Mouse (Mus musculus) embryonic stem cell, embryonic (primary cell): ENCODE measurements around the gene Grm4.

Experiments used
- CTCF ChIA-PET, 4 experiments: fragments of 300-600 bp in 2 of 4; fragments of 350-600 bp in 2 of 4; sonication (Branson Sonifier 250); formaldehyde crosslinking; loops; one replicate each; lab custom pipeline; 2022; ENCODE audit warnings: inconsistent platforms in 2 of 4; lab: Charles Lee
- POLR2A ChIA-PET, 4 experiments: fragments of 300-600 bp in 2 of 4; fragments of 350-600 bp in 2 of 4; sonication (Branson Sonifier 250); formaldehyde crosslinking; loops; one replicate each; lab custom pipeline; 2022; ENCODE audit warnings: antibody characterized with exemption in 4 of 4, inconsistent platforms in 1 of 4; lab: Charles Lee

Grm4 gene

GRCm38 (mm10) chr17:27521303-27521702 lies at the start of gene Grm4:
TSS of gene Grm4 (minus strand) at chr17:27521403.
- POLR2A ChIA-PET: no interaction called here
- CTCF ChIA-PET: interaction anchor here in 1 of 4 experiments (2.1 kb wide), 1 partner anchor 264 kb away, joined by 5 read pairs; no protein-coding TSS in a partner anchor

- ChIA-PET CTCF (interaction anchor here in 2 of 4 experiments (0.6 to 2.0 kb wide), 4 partner anchors 9 to 70 kb away, joined by 3 to 5 read pairs (median 4); no protein-coding TSS in a partner anchor), POLR2A (interaction anchor here in 3 of 4 experiments (0.6 to 12.5 kb wide), 18 partner anchors 9 to 68 kb away, joined by 3 to 136 read pairs (median 4); partner anchors contain the start of genes Hmga1 (in 2 of the 3), RPS10-NUDT3 (in 1 of the 3) and Rps10 (in 1 of the 3))
Measured at GRCm38 (mm10) chr17:27568228-27568627, 47.0 kb upstream of the Grm4 start.

- POLR2A ChIA-PET: interaction anchor here in 3 of 4 experiments (0.6 to 4.9 kb wide), 38 partner anchors 8 to 516 kb away, joined by 3 to 66 read pairs (median 6); partner anchors contain the start of genes Hmga1 (in 3 of the 3), Nudt3 (in 2 of the 3), RPS10-NUDT3 (in 2 of the 3) and Rps10 (in 1 of the 3)
- CTCF ChIA-PET: interaction anchor here in 3 of 4 experiments (0.5 to 2.3 kb wide), 27 partner anchors 9 to 482 kb away, joined by 3 to 11 read pairs (median 3); partner anchors contain the start of gene Hmga1 (in 2 of the 3)
Measured at GRCm38 (mm10) chr17:27565942-27566267, 44.7 kb upstream of the Grm4 start.

GRCm38 (mm10) chr17:27565163-27565941 lies 44.1 kb upstream of the Grm4 start, which contains the start of gene AI413582:
TSS of gene AI413582 (minus strand) at chr17:27565756.
- ChIA-PET CTCF (interaction anchor here in 3 of 4 experiments (0.8 to 2.3 kb wide), 20 partner anchors 9 to 483 kb away, joined by 3 to 11 read pairs (median 4); partner anchors contain the start of gene Hmga1 (in 2 of the 3)), POLR2A (interaction anchor here (0.5 to 4.9 kb wide), 55 partner anchors 9 to 517 kb away, joined by 3 to 66 read pairs (median 4); partner anchors contain the start of genes Hmga1 (in 4 of the 4), Nudt3 (in 2 of the 4), RPS10-NUDT3 (in 2 of the 4) and Rps10 (in 1 of the 4))

- ChIA-PET CTCF (interaction anchor here in 3 of 4 experiments (0.7 to 2.3 kb wide), 12 partner anchors 8 to 115 kb away, joined by 3 to 11 read pairs (median 4); partner anchors contain the start of gene Hmga1 (in 1 of the 3)), POLR2A (interaction anchor here (0.5 to 4.9 kb wide), 49 partner anchors 8 to 517 kb away, joined by 3 to 66 read pairs (median 4); partner anchors contain the start of genes Hmga1 (in 4 of the 4), RPS10-NUDT3 (in 2 of the 4), Nudt3 (in 1 of the 4) and Rps10 (in 1 of the 4))
Measured at GRCm38 (mm10) chr17:27564391-27565162, 43.4 kb upstream of the Grm4 start.

GRCm38 (mm10) chr17:27563771-27564244 lies 42.6 kb upstream of the Grm4 start:
- POLR2A ChIA-PET: interaction anchor here (0.6 to 4.9 kb wide), 24 partner anchors 7 to 375 kb away, joined by 3 to 66 read pairs (median 6); partner anchors contain the start of genes Hmga1 (in 2 of the 4), Nudt3 (in 1 of the 4) and RPS10-NUDT3 (in 1 of the 4)
- CTCF ChIA-PET: interaction anchor here in 2 of 4 experiments (1.2 to 2.1 kb wide), 2 partner anchors 29 kb away, joined by 4 read pairs; no protein-coding TSS in a partner anchor

GRCm38 (mm10) chr17:27561809-27562526 lies 40.8 kb upstream of the Grm4 start:
- ChIA-PET POLR2A (interaction anchor here in 3 of 4 experiments (0.7 to 8.9 kb wide), 9 partner anchors 11 to 71 kb away, joined by 3 to 146 read pairs (median 3); partner anchors contain the start of genes Nudt3 (in 1 of the 3), RPS10-NUDT3 (in 1 of the 3) and Rps10 (in 1 of the 3)), CTCF (no interaction called here)

GRCm38 (mm10) chr17:27560926-27561480 lies 39.8 kb upstream of the Grm4 start:
- CTCF ChIA-PET: interaction anchor here in 1 of 4 experiments (0.5 to 0.6 kb wide), 2 partner anchors 32 to 158 kb away, joined by 3 to 14 read pairs; no protein-coding TSS in a partner anchor

GRCm38 (mm10) chr17:27559596-27559995 lies 38.4 kb upstream of the Grm4 start:
- CTCF ChIA-PET: interaction anchor here in 1 of 4 experiments (0.6 to 0.7 kb wide), 3 partner anchors 69 to 489 kb away, joined by 3 to 4 read pairs (median 3); no protein-coding TSS in a partner anchor
- POLR2A ChIA-PET: interaction anchor here in 2 of 4 experiments (0.6 to 8.9 kb wide), 20 partner anchors 8 to 318 kb away, joined by 3 to 146 read pairs (median 6); partner anchors contain the start of genes RPS10-NUDT3 (in 2 of the 2), Rps10 (in 2 of the 2) and Nudt3 (in 1 of the 2)

More at GRCm38 (mm10) chr17:27560926-27561480, 39.8 kb upstream of the Grm4 start:
- POLR2A ChIA-PET: interaction anchor here (0.6 to 8.9 kb wide), 15 partner anchors 9 to 75 kb away, joined by 3 to 146 read pairs (median 3); partner anchors contain the start of genes Nudt3 (in 1 of the 4), RPS10-NUDT3 (in 1 of the 4) and Rps10 (in 1 of the 4)

GRCm38 (mm10) chr17:27558845-27559244 lies 37.6 kb upstream of the Grm4 start:
- POLR2A ChIA-PET: interaction anchor here in 3 of 4 experiments (0.5 to 8.9 kb wide), 27 partner anchors 12 to 521 kb away, joined by 3 to 146 read pairs (median 5); partner anchors contain the start of genes Nudt3 (in 2 of the 3), RPS10-NUDT3 (in 2 of the 3) and Rps10 (in 2 of the 3)
- CTCF ChIA-PET: interaction anchor here in 3 of 4 experiments (0.6 to 1.6 kb wide), 5 partner anchors 24 to 1002 kb away, joined by 3 to 4 read pairs (median 3); partner anchors contain the start of gene Clps (in 1 of the 3)

- POLR2A ChIA-PET: interaction anchor here in 3 of 4 experiments (0.5 to 8.9 kb wide), 36 partner anchors 10 to 522 kb away, joined by 3 to 146 read pairs (median 6); partner anchors contain the start of genes Nudt3 (in 2 of the 3), RPS10-NUDT3 (in 2 of the 3), Rps10 (in 2 of the 3) and Anks1 (in 1 of the 3)
- CTCF ChIA-PET: interaction anchor here (0.6 to 2.0 kb wide), 6 partner anchors 8 to 1003 kb away, joined by 3 to 7 read pairs (median 5); partner anchors contain the start of genes AI413582 (in 1 of the 4) and Clps (in 1 of the 4)
Measured at GRCm38 (mm10) chr17:27557927-27558661, 36.9 kb upstream of the Grm4 start.

GRCm38 (mm10) chr17:27557181-27557926 lies 36.2 kb upstream of the Grm4 start:
- ChIA-PET CTCF (interaction anchor here (0.6 to 2.0 kb wide), 6 partner anchors 8 to 490 kb away, joined by 4 to 7 read pairs (median 6); partner anchors contain the start of gene AI413582 (in 1 of the 4)), POLR2A (interaction anchor here in 3 of 4 experiments (0.6 to 8.9 kb wide), 60 partner anchors 8 to 669 kb away, joined by 3 to 146 read pairs (median 6); partner anchors contain the start of genes Nudt3 (in 3 of the 3), RPS10-NUDT3 (in 3 of the 3), AI413582 (in 2 of the 3) and Rps10 (in 2 of the 3))

- POLR2A ChIA-PET: interaction anchor here (0.5 to 8.9 kb wide), 207 partner anchors 8 to 1951 kb away, joined by 3 to 146 read pairs (median 4); partner anchors contain the start of genes AI413582 (in 3 of the 4), Nudt3 (in 3 of the 4), RPS10-NUDT3 (in 3 of the 4) and Rps10 (in 2 of the 4)
- CTCF ChIA-PET: interaction anchor here (0.5 to 2.0 kb wide), 17 partner anchors 8 to 1457 kb away, joined by 3 to 7 read pairs (median 3); partner anchors contain the start of genes AI413582 (in 2 of the 4) and Tcp11 (in 1 of the 4)
Measured at GRCm38 (mm10) chr17:27556315-27557011, 35.3 kb upstream of the Grm4 start, which contains the start of gene Hmga1. TSS of gene Hmga1 (plus strand) at chr17:27556497.
